Mouse (Mus musculus) cerebellum, adult 11 months (tissue): ENCODE measurements around the gene Clk3.

Experiments used
- DNase-seq: peaks from one replicate; pipeline ENCODE4 v3.0.0; 2022

The Clk3 gene

DNA sequence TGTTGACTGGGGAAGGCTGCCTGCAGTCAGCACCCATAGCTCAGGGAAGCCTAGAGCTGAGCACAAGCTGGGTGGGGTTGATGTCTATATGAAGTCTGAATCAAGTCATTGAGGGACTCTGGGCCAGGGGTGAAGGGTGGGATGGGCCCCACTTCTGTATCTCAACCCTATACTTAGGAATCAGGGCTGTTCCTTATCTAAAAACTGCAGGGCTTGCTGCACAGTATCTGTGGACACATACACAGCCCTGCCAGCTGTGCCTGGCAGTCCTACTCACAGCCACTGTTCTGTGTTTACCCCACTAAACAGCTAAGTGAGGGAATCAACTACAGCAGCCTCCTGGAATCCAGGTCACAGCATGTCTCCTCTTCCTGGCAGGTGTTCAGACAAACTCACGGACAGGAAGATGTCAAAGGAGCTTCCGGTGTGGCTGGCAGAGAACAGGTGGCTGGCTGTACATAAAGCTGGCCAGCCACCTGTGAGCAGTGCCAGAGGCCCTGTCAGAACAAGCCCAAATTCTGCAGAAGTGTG, 3.9 kb upstream of the Clk3 start:
- DNase-seq: no peak

DNA sequence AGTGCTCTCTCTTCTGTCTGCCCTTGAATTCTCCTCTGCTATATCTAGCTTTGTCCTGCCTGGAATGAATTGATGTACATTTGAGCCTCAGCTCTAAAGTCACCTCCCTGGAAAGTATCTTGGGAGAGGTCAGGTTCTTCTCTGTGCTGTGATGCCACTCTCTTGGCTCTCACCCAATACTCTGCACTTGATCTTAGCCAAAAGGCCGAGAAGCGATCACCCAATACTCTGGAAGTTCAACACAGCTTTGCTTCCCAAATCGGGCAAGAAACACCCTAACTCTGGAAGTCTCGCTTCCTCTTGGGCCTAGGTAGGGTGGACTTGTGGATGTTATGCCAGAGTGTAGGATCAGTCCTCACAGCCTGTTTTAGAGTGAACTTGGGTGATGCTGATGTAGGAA, 1.6 kb upstream of the Clk3 start:
- DNase-seq: no peak

DNA sequence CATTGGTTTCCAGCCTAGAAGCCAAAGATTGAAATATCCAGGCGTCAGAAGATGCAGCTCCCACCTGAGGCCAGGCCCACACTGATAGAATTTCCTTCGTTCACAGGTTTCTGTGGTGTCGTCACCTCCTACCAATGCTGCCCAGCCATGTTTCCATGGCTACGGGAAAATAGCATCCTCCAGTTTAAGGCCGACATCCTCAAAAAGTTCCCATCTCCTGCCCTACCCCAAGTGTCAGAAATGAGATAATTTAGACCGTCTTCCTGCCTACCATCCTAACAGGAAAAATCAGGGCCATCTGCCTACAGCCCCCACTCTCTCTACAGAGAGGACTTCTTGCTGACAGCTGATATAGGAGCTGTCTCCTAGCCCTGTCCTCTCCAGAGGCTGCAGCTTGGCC, 771 bp upstream of the Clk3 start:
- peak; percentile 20 for DNase-seq

DNA sequence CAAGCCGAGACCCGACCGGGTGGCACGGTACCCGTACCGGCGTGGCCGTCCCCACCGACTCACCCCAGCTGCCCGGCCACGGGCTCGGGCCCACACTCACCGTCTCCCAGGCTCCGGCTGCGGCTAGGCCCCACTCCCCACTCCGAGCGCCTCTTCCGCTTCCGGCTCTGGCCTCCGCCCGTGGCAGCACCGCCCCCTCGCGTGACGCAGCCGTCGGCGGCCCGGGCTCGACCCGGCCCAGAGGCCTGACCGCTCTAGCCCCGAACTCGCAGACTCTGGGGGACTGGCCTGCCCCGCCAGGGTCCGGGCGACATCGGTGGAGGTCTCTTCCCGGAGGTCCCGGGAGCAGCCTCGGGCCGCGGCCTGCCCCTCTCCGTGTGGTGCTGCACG, 691 bp downstream of the Clk3 start:
- DNase-seq: peak; percentile 89

DNA sequence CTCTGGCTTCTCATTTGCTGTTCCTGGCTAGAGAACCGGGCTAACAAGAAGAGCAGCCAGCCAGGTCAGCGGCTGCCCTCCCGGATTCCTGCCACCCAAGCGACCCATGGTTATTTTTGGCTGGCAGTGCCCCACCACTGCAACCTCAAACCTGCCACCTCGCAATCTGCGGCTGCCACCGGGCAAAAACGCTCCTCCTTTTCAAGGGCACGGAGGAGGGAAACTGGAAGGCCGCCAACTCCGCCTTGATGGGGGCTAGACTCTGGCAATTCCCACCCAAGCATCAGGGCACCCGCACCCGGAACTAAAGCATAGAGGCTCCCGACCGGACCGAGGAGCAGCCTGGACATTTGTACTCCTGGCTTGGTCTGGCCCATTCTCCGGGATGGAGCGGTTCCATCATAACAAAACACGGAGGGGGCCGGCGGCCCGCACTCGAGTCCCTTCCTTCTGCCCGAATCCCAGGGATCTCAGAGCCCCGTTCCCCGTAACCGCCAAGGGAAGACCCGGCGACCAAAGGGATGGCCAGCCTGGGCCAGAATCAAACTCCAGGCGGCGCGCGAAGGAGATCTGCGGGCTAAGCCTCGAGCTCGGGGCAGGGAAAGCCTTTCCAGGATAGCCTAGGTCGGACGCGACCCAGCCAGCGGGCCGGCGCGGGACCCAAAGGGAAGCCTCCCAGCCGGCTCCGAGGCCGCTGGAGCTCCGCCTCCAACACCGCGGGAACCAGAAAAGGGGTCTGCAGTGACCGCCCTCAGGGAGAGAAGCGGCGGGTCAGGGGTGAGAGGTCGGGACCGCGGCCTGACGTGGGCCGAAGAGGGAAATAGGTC, 1.3 kb downstream of the Clk3 start:
- DNase-seq: peak; percentile 70

DNA sequence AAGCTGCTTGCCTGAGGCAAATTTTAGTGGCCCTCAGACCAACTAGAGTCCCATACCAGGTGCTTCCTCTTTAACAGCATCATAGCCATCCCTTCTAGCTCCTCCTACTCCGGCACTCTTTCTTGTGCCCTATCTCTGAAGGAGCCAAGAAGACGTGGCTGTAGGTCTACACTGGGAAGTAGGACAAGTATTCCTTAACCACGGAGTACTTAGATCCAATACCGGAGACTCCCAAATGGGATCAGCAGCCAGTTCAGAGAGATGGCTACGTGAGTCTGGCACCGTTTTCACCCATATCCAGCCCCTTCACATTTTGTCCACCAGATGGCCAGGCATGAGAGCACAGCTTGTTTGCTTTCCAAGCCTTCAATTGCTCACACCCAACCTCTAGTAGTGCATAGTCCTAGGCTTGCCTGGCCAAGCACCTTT, 3.1 kb downstream of the Clk3 start:
- peak; percentile 70 for DNase-seq

DNA sequence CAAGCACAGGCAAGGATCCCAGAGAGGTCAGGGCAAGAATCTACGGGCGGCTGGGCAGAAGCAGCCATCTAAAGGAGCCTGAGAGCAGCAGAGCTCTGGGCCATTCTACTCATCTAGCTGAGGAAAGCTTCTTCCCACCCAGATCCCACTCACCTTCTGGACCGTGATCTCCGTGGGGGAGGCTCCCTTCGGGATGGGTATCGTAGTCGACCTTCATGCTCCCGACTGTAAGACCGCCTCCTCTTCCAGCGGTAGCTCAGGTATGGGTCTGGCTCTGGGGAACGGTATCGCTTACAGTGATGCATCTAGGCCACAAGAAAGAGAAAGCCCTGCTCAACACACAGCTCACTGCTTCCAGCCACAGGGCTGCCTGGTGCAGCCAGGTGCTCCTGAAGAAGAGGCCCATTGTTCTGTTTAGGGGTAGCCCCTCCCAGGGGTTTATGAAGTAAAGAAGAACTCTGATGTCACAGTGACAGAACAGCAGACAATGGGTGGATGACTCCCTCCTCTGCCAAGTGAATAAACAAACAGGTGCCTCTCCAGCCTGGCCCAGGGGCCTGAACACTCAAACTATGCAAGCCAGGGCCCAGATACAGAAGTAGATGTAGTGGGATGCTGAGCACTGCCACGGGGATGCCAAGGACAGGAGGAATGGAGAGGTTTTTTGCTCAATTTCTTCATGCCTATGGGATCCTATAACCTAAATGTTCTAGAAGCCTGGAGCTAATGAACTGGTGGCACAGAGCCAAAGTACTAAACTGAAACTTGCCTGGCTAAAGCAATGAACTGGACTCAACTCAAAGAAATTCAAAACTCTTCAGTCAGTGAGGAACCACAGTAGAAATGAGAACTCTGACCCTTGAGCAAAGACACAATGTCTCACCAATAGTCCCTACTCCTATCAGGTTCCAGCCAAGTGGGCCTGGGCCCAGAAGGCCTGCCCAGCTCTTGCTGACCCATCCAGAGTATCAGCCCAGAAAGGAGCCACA, 3.8 kb downstream of the Clk3 start:
- peak; percentile 30 for DNase-seq

DNA sequence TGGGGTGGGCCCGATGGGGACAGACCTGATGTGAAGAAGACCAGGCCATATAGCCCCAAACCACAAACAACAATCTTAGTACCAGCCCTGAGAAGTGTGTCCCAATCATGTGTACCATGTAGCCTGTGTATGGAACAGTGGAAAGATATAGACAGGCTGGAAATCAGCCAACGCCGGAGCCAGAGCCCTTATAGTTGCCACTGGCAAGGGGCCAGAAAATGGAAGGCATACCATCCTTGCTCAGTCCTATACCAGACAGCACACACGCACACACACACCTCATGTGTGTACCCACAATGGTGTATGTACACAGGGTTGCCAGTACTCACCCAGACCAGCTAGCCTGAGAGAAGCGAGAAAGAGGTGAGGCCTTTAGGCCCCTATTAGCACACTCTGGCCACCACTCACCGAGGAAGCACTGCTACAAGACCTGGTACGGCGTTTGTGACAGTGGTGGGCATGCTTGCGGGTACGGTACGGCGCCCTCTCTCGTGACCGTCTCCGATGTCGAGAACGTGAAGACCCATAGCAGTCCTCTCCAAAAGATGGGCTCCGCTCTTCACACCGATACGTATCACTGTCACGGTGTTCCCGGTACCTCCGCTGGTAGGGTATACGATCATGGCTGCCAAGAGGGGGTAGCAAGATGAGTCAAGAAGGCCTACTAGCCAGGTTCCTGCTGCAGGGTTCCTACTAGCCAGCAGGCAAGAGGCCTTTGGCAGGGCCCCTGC, 5.1 kb downstream of the Clk3 start:
- peak; percentile 27 for DNase-seq

DNA sequence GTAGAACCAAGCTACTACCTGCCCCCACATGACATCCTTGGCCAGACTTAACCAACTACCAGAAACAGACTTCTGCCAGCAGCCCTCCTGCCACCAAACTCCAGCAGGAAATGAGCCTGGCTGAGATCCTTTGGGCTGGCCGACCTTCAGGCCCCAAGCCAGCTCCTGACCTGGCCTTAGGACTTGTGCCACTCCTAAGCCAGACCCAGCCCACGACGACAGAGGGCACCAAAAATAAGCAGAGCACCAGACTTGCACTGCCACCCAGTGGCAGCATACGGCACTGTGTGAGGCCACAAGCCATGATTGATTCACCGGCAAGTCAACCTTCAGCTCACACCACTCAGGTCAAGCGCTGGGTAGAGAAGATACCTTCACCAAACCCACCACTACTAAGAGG, 6.4 kb downstream of the Clk3 start:
- peak; percentile 86 for DNase-seq

DNA sequence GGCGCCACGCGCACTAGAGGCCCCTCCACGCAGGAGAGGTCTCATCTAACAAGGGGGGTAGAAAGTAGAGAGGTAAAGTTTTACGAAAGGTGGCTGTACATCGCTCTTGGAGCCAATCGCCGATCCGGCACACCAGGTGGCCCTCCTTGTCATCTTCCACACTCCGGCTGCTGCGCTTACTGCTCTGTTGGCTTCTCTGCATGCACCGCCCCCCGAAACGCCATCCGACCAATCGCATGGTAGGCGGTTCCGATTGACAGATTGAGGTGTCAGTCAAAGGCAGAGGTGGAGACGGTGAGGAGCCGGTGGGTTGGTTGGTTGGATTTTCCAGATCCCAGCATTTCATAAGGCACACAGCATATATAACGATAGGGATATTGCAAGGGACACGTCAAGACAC, 7.1 kb downstream of the Clk3 start:
- DNase-seq: peak; percentile 37

DNA sequence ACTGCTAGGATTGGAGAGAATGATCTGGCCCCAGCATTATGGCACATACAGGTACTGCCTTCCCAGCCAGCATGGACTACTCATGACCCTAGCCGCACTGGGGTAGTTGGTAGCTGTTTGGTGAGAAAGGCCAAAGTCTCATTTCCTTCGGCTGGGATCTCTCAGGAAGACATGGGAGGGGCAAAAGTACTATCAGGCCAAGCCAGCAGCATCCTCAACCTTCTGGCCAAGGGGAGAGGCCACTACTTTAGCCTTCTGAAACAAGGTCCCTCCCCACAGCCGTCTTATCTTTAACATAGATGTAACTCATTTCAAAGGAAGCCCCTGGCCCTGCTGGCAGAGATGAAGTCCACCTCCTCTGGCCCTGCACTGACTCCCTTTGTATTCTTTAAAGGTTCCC, 8.1 kb downstream of the Clk3 start:
- no peak for DNase-seq

DNA sequence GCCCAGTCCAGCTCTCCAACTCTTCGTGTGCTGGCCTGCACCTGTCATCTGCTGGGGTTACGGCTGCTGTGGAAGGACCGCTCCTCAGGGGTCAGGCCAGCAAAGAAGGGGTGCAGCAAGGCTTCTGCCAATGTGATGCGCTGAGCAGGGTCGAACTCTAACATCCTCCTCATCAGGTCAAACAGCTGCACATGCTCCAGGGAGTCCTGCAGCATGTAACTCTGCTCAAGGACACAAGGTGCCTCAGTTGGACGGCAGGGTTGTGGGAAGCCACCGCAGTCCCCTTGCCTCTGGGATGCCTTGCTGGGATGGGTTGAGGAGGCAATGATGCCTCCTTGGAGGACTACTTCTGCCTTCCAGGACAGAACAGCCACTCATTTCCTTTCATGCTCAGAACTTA, 14.8 kb downstream of the Clk3 start:
- no peak for DNase-seq

DNA sequence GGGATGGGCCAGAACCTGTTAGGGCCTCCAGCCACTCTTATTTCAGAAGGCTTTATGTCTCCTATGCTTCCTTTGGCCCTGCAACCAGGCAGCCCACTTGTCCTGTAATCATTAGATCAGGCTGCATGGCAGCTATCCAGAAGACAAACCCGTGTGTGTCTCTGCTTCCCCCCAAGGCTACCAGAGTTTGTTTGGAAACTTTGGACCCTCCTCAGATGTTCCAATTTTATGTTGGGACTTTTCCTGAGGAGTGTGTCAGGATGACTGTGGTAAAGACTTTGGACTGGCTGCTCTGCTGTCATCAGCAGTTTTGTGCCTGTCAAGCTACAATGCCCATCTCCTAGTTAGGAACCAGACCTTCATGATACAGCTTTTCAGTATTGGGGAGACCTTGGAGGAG, 16.8 kb downstream of the Clk3 start:
- DNase-seq: no peak

DNA sequence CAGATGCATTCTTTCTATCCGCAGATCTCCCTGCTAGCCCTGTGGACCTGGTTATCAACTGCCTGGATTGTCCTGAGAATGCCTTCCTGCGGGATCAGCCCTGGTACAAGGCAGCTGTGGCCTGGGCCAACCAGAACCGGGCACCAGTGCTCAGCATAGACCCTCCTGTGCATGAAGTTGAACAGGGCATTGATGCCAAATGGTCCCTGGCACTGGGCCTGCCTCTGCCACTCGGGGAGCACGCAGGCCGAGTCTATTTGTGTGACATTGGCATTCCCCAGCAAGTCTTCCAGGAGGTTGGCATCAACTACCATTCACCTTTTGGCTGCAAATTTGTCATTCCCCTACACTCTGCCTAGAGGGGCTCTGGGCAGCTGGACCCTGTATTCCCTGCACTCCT, 17.5 kb downstream of the Clk3 start:
- peak; percentile 61 for DNase-seq

DNA sequence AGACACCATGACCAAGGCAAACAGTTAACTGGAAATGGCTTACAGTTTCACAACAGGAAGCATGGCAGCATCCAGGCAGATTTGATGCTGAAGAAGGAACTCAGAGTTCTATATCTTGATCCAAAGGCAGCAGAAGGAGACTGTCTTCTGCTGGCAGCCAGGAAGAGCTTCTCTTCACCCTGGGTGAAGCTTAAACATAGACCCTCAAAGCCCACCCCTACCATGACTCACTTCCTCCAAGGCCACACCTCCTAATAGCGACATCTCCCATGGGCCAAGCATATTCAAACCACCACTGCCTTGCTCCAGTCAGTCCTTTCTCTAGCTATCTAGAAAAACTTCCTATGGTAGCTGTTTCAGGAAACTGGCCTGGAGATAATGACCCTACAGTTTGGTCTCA, 18.6 kb downstream of the Clk3 start:
- DNase-seq: no peak

DNA sequence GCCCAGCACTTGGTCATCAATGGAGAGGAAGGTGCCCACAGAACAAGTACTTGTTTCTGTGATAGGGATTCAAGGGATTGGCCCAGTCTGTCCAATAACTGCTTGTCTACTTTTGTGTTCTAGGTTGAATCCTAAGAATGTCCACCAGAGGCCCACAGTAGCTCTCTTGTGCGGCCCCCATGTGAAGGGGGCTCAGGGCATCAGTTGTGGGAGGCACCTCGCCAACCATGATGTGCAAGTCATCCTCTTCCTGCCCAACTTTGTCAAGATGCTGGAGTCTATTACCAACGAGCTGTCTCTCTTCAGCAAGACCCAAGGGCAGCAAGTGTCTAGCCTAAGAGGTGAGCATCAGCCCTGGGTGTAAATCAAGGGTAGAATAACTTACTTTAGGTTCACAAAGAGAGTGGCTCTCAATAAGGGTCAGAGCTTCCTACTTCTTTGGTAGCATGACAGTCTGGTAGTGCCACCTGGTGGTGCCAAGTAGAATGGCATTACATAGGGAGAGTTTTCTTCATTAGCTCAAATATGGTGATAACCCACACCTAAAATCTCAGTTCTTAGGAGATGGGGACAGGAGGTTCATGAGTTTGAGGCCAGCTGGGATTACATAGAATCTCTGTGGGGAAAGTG, 21.1 kb downstream of the Clk3 start:
- DNase-seq: peak; percentile 52

DNA sequence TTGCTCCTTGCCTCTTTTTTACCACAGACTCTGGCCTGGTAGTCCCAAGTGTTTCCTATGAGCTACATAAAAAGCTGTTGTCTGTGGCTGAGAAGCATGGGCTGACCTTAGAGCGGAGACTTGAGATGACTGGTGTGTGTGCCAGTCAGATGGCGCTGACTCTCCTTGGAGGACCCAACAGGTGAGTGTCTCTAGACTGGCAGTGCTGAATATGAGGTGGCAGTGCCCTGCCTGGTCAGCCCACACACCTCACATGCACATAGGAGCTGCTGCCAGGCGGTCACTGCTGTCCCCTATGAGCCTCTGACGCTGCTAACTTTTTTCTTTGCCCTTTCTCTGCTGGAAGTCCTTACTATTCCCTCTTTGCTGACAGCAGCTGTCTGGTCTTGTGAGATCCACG, 25.8 kb downstream of the Clk3 start:
- DNase-seq: no peak

DNA sequence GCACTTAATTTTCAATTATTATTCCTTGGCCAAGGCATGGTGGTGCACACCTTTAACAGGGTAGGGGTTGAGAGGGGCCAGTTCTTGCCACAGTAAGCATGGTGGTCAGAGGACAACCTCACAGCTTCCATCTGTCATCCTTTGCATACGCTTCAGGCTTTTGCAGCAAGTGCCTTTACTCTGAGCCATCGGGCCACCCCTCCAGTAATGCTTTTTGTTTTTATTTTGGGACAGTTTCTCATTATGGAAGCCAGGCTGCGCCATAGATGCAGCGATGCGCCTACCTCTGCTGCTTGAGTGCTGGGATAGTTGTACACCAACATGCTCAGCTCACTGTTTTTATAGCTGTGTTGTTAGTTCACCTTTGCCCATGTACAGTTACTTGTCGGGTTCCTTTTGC, 32.1 kb downstream of the Clk3 start:
- DNase-seq: no peak

DNA sequence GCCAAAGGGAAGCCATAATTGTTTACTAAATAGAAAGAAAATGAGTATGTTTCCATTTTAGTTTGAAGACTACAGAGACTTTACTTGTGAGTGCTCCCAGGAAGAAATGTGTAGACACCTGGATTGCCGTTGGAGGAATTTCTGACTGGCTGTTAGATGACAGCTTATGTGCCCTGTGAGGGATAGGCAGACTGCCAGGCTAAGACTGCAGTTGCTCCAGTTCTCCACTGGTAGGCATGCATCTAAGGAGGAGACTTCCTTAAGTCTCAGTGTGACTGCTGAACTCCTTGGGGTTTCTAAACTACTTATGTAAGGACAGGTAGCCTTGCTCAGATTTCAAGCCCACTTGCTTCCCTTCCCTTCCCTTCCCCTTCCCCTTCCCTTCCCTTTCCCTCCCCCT, 37.3 kb downstream of the Clk3 start:
- DNase-seq: peak; percentile 38

DNA sequence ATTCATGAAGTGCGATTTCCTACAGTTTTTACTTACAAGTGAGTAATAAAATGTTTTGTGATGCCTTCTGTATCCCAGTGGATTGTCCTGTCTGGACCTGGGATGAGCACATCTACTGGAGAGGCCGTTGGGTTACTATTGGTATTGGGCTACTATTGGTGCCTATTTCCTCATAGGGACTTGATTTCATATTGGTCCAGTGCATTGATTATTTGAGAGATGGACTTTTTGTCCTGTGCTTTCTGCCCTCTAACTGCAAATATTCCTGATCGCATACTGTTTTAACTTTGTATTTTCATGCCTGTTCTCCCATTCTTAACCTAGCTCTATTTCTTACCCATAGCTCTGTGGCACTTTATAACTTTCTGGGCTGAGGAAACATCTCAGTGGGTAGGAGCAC, 41.0 kb downstream of the Clk3 start:
- DNase-seq: no peak

DNA sequence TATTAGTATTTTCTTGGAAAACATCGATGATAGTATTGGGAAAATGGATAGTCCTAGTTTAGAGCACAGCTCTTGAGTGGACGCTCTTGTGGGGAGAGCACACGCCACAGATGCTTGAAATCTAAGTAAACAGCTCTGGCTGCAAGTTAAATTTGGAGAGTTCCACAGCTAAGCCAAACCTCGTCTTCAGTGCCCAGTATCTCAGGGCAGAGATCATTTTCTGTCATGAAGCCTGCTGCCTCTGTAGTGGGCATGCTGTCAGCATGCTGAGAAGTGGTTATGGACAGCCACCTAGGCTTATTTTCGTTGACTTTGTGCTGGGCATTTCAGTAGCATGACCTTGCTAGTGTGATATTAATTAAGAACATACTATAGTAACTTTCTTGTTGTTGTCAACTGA, 41.9 kb downstream of the Clk3 start:
- DNase-seq: no peak

DNA sequence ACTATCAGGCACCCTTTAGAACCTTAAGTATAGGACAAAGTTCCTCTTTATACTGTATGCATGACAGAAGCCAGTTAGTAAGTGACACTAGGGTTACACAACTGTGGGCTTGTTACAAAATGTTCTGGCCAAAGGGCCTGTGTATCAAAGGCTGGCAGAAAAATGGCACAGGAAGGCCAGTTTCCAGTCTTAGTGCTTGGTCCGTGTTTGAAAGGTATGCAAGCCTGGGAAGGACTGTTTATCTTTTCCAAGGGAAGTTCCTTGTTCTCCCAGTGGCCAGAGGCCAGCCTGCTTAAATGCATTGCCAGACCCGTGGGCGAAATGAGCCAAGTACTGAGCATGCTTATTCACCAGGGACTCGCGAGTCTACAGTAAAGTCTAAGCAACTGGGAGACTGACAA, 42.3 kb downstream of the Clk3 start:
- peak; percentile 45 for DNase-seq

DNA sequence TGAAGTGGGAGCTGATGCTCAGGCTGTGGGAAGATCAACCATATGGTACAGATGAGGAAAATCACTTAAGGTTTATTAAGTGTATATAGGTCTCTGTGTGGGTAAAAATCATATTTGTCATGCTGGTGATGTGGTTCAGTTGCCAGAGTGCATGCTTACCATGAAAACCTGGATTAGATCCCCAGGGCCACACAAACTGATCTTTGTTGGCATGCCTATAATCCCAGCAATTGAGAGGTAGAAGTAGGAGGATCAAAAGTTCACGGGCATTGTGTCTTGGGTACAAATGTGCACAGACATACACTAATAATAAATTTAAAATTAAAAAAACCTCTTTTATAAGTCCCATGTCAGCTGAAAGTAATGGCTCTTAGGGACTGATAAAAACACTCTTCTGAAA, 43.3 kb downstream of the Clk3 start:
- no peak for DNase-seq
